Mouse (Mus musculus) fibroblast of lung, adult 2 months (primary cell): ENCODE measurements around the gene Hyal1.
"Not testable (repeated sequence)": the region's sequence is repeated elsewhere in the genome, so short reads cannot be mapped to it uniquely, and the experiment has no call there.

Experiments used
- DNase-seq: peaks from one replicate; pipeline ENCODE4 v3.0.0-alpha.2; 2011; ENCODE audit warnings: low read depth

The Hyal1 gene

DNA sequence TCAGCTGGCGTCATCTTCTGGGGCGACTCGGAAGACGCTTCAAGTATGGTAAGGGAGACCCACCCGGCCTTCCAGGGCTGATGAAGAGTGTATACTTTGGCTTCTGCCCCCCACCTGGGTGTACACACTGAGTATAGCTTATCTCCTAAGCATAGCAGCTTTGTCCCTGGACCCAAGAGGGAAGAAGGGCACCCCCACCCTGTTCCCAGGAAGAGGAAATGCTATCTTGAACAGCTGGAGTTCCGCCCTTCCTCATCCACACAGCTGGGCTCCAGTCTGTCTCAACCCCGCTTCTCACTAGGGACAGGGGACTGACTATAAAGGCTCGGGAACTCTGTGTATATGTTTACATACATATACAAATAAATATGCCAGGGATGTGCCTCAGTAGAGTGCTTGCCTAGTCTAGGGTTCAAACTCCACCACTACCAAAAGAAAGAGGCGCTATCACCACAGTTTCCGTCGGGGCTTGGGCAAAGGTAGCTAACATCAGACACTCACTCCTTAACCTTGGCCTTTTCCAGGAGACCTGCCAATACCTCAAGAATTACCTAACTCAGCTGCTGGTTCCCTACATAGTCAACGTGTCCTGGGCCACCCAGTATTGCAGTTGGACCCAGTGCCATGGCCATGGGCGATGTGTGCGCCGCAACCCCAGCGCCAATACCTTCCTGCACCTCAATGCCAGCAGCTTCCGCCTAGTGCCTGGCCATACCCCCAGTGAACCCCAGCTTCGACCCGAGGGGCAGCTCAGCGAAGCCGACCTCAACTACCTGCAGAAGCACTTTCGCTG is 5.0 kb upstream of the Hyal1 start:
- DNase-seq: no peak

DNA sequence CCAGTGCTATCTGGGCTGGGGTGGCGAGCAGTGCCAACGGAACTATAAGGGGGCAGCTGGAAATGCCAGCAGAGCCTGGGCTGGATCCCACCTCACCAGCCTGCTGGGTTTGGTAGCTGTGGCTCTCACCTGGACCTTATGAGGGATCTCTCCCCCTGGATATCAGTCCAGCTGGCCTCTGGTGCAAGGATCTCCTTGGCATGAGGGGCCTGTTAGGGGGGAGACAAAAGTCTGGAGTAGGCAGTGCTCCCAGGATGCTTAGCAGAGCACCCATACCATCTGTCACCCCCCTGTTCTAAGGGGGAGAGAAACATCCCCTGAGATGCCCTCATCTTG is 4.4 kb upstream of the Hyal1 start:
- no peak for DNase-seq

DNA sequence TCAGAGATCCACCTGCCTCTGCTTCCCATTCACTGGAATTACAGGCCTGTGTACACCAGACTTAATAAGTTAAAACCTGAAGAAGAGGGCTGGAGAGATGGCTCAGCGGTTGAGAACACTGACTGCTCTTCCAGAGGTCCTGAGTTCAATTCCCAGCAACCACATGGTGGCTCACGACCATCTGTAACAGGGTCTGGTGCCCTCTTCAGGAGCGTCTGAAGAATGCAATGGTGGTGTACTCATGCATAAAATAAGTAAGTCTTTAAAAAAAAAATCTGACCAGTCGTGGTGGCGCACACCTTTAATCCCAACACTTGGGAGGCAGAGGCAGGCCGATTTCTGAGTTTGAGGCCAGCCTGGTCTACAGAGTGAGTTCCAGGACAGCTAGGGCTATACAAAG is 3.0 kb upstream of the Hyal1 start:
- DNase-seq: not testable (repeated sequence)

DNA sequence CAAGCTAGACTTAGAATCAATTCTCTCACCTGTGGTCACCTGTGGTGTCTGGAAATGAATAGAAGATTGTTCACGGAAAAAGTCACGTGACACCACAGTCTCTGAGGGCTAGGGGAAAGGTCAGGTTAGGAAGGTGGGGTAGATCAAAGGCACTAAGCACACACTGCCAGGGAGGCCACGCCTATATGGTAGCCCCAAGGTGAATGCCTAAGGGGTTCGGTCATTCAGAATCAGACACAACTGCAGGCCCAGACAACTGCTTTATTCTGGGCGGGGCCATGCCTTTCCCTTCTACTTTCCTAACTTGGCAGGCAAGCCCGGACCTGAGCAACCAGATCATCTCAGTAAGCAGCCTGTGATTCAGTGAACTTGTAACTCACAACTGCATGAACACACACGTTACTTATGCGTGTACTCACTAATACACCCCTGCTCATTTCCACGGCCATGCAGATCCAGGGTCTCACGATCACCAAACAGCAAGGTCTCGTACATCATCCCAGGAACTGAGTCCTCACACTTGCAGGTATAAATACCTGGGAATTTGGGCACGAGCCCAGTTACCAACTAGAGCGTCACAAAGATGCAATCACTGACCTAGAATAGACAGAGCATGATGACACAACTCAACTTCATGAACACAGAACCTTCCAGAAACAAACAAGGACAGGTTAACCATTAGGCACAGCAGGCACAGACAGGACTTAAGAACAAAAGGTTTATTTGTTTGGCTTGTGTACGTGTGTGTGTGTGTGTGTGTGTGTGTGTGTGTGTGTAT is 959 bp upstream of the Hyal1 start:
- DNase-seq: no peak

DNA sequence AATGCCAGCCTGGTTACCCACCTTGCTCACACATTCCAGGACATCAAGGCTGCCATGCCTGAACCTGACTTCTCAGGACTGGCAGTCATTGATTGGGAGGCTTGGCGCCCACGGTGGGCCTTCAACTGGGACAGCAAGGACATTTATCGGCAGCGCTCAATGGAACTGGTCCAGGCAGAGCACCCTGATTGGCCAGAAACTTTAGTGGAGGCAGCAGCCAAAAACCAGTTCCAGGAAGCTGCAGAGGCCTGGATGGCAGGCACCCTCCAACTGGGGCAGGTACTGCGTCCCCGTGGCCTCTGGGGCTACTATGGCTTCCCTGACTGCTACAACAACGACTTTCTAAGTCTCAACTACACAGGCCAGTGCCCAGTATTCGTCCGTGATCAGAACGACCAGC is 1.1 kb downstream of the Hyal1 start:
- DNase-seq: no peak

DNA sequence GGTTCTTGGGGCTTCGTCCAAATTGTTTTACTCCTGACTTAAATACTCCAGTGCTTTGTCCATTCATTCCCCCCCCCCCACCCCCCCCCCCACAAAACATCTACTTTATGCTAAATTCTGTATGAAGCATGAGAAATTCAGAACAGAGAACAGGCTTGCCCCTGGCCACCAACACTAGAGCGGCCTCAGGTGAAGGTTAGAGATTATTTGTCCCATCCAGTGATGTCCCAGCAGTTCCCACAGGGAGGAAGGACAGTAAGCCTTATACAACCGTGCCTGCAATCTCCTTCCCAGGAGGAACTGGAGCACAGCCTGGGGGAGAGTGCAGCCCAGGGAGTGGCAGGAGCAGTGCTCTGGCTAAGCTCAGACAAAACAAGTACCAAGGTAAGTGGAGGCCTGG is 1.9 kb downstream of the Hyal1 start, which contains the start of gene Naa80:
Gene Naa80 (plus strand): TSS at position 301 of the 400 bp plus-strand sequence.
- no peak for DNase-seq

DNA sequence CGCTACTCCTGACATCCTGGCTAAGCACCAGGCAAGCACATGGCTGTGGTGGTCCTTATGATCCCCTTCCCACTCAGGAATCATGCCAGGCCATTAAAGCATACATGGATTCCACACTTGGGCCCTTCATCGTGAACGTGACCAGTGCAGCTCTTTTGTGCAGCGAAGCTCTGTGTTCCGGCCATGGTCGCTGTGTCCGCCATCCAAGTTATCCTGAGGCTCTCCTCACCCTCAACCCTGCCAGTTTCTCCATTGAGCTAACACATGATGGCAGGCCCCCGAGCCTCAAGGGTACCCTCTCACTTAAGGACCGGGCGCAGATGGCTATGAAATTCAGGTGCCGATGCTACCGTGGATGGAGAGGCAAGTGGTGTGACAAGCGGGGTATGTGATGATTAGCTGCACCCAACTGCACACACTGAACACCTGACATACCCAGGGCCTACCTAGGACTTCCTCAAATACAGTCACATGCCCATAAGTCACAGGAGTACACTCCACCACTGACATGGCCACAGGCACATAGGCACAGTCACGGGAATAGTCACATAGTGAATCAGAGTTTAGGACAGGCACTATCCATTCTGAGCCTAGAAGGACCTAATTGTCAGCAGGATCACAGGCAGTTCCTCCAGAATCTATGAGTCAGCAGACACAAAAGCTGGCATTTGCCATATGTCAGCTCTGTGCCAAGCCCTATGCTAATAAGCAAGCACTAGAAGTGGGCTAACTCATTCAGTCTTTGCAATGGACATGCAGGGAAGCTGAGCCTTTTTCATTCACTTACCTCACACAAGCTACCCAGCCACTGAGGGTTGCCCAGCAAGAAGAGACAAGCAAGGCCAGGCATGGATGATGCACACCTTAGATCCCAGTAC is 2.5 kb downstream of the Hyal1 start:
- no peak for DNase-seq

DNA sequence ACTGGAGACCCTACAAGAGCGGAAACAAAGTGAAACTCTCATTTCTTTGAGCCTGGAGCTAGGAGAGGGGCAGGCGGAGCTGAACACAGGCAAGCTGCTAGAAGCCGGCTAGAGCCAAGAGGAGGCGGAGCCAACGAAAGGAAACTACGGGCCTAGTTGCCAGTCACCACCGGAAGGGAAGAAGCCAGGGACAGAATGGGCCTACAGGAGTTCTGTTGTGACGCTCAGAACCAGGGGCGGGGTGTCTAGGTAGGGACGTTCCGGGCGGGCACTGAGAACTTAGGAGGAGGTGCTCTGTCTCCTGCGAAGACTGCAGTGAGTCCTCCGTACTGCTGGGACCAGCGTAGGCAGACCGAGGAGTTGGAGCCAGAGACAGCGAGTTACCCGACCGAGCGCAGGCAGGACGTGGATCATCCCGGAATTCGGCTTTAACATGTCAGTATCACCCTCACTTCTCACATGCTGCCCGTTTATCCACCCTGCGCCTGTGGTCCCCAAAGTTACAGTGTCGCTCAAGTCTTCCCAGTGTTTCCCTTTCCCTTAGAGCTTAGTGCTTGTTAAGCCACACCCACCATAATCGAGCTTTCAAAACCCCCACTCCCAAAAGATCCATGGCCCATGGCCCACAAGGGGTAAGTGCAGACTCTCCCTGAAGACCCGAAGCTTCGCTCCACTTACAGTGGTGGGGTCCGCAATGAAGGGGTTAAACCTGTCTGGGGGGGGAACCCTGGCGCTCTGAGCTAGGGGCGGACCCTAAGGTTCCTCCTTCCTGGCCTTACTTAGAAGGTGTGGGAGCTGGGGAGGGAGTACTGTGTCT is 4.0 kb downstream of the Hyal1 start, which contains the start of gene Hyal3:
Gene Hyal3 (plus strand): TSS at position 318 of the 817 bp plus-strand sequence.
- peak; percentile 85 for DNase-seq

DNA sequence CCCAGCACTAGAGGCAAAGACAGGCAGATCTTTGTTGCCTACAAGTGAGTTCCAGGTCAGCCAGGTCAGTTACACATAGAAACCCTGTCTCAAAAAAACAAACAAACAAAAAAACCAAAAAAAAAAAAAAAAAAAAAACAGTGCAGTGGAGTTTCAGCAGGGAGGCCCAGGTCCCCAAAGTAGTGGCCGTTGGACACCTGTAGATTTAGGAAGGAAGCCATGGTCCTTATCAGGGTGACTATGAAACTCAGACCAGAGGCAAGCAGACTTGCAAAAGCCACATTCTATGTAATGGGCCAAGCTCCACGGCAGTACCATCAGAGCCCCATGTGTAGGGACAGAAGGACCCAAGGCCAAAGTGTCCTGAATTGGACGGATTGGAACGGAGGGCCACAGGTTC is 4.9 kb downstream of the Hyal1 start:
- no peak for DNase-seq

DNA sequence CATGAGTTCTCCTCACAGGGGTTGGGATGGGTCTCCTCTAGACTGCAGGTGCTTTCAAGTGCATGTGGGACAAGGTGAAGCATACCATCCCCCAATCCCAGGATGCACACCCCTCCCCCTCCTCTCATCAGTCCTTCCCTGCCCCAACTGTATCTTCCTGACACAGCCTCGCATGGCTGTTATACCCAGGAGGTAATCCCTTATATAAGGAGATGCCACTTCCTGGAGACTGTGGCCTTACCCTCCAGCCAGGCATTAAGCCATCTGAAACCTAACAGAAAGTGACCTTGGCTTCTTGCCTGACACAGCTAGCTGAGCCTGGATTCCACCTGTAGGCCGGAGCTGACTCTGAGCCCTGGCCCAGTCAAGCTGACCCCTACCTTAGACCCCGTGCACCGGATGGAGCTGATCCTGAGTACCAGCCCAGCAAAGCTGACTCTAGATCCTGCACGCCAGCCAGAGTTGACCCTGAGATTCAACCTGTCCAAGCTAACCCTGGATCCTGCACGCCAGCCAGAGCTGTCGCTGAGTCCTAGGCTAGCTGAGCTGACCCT is 5.9 kb downstream of the Hyal1 start:
- no peak for DNase-seq

DNA sequence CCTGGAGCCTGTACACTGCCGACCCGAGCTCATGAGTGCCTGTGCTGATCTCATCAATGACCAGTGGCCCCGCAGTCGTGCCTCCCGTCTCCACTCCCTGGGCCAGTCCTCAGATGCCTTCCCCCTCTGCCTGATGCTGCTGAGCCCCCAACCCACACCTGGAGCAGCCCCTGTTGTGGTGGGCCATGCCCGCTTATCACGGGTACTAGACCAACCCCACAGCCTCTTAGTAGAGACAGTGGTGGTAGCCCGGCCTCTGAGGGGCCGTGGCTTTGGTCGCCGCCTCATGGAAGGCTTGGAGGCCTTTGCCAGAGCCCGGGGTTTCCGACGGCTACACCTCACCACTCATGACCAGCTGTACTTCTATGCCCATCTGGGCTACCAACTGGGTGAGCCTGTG is 6.4 kb downstream of the Hyal1 start:
- no peak for DNase-seq

DNA sequence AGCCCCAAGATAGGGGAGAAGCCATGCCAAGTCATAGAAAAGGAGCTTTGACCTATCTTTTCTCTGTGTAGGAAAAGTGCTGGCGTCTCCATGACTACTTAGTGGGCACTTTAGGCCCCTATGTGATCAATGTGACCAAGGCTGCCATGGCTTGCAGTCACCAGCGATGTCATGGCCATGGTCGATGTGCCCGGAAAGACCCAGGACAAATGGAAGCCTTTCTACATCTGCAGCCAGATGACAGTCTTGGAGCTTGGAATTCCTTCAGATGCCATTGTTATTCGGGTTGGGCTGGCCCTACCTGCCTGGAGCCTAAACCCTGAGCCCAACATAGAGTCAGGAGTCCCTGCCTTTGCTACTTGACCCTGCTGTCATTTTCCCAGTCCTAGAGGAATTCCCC is 9.8 kb downstream of the Hyal1 start:
- DNase-seq: no peak

DNA sequence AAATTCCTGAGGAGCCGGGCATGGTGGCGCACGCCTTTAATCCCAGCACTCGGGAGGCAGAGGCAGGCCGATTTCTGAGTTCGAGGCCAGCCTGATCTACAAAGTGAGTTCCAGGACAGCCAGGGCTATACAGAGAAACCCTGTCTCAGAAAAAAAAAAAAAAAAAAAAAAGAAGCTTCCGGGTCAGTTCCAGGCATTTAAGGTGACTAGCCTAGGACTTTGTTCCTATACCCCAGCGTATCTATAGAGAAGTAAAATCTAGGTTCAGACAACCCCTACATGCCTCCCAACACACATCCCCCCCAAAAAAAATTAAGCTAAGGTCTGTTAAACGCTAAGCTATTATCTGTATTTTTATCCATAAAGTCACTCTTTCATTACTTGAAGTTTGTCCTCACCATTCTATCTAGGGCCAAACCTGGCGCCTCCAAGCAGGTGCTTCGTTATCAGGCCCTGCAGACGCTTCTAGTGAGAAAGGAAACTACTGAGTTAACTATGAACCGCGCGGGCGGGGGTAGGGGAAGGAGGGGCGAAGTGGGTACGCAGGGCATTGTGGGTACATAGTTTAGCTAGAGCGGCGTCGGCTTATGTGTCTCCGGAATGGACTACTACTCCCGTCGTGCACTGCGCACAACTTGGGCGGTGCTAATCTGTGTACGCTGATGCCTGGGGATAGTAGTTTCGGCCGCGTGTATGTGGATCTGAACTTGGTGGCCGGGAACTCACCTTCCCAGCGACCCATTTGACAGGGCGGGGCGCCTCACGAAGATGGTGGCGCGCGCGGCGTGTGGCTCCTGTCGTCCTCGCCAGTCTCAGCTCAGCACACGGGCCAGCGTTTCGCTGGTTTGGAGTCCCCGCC is 10.5 kb downstream of the Hyal1 start, which contains the start of gene Ifrd2:
Gene Ifrd2 (plus strand): TSS at position 669 of the 859 bp plus-strand sequence.
- peak; percentile 99 for DNase-seq

DNA sequence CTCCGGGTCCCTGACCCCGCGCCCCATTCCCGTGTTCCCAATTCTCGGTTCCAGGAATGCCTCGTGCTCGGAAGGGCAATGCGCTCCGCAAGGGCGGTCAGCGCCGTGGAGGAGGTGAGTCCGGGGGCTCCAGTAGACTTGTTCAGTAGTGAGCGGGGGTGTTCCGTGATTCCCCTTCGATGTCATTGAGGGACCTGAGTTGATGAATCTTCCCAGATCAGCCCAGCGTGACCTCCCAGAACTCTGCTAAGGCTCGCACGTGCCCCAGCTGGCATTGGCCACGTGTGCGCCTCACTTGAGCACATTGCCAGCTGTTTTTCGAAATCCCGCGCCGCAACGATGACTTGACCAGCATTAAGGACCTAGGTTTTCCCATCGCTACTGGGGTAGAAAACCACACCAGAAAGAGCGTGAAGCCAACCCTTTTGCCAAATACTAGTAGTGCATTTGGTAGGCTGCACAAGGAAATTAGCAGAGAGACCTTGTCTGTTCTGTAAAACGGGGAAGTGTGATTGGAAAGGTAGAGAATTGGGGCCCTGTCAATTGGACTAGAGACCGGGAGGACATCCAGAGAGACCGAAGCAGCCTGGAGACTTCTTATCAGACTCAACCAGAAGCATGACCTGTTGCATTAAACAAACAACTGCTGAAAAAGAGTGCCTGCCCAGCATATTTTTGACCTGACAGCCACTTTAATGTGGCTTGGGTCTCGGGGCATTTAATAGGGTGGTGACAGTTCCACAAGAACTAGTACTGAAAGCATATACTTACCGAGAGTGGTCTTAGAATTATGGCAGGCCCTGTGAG is 11.3 kb downstream of the Hyal1 start:
- no peak for DNase-seq

DNA sequence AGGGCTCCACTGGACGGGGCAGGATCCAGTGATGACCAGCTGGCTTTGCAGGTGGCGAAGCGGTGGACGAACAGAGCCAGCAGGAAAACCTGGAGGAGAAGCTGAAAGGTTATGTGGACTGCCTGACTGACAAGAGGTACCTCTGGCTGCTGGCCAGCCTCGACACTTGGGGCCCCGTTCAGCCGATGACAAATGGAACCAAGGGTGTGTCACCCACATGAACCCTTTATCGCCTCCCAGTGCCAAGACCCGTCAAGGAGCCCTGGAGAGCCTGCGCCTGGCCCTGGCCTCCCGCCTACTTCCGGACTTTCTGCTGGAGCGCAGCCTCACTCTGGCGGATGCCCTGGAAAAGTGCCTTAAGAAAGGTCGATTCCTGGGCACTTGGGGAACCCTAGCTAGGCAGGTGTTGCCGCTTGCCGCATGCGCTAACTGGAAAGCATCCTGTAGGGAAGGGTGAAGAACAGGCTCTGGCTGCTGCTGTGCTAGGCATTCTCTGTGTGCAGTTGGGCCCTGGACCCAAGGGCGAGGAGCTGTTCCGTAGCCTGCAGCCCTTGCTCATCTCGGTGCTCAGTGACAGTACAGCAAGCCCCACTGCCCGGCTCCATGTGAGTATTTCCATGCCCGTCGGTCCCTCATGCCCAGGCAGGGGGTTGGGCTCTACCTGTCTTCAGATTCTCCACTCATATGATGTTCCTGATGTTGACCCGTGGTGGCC is 13.5 kb downstream of the Hyal1 start:
- no peak for DNase-seq

DNA sequence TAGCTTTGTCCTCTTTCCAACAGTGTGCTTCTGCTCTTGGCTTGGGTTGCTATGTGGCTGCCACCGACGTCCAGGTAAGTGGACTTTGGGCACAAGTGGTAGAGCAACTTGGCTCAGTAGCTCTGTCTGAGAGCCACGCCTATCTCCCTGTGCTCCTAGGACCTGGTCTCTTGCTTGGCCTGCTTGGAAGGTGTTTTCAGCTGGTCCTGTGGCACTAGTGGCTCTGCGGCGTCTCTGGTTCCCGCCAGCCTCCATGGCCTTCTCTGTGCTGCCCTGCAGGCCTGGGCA is 14.0 kb downstream of the Hyal1 start:
- DNase-seq: no peak

DNA sequence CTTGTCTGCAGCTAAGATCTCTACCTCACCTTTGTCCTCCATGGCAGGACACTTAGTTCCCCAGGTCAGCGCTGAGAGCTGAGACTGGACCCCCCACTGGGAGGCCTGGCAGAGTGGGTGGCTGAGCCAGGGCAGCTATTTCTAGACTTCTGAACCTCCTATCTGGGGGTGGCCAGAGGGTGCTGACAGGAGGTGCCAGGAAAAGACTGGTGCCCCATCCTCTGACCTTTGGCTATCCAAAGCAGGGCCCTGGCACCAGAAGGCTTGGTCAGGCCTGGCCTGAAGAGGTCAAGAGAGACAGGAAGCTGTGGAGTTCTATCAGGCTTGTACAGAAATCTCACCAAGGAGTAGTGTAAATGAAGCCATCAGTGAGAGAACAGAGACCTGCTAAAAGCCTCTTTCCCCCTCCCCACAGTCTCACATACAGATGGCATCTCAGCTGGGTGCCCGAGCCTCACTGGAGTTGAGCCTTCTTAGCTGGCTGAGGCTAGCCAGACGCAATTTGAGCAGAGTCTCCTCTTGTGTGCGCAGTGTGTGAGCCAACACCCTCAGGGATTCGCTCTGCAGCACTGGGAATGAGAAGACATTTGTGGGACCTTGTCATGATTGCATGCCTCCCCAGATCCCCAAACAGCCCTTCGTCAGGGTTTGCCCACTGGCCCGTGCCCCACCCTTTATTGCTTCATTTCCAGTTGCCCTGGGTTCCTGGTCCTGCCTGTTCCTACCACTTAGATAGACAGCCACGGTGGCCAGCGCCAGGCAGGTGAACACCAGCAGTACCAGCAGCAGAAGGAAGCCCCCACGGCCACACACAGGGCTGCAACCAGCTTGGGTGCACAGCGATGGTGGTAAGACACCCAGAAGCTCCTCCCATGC is 16.6 kb downstream of the Hyal1 start:
- DNase-seq: no peak
